Mouse (Mus musculus) embryonic fibroblast, embryonic 13.5 days (primary cell): Measurements from ENCODE around the gene Apoo. TPM values are rescaled to one million over a fixed set of nuclear protein-coding genes. Genes with fewer than 3 reads are reported as not detected.
"Not testable (repeated sequence)": the region's sequence is repeated elsewhere in the genome, so short reads cannot be mapped to it uniquely, and the experiment has no call there.

Experiments
- H3K27ac ChIP-seq: 2 replicates; pipeline ENCODE4 v1.5.1; 2012; ENCODE audit warnings: low read length, control low read depth, inconsistent platforms; ENCODE audit not compliant: insufficient read depth
- H3K4me1 ChIP-seq: 2 replicates; pipeline ENCODE4 v1.6.1; 2011; ENCODE audit warnings: low read length; ENCODE audit not compliant: control insufficient read depth, insufficient read depth
- H3K4me3 ChIP-seq: 2 replicates; pipeline ENCODE4 v1.5.1; 2011; ENCODE audit warnings: mild to moderate bottlenecking, control low read depth, low read length; ENCODE audit not compliant: insufficient read depth
- CTCF ChIP-seq: IDR thresholded peaks from 2 replicates; pipeline ENCODE4 v1.5.1; 2011; ENCODE audit warnings: mild to moderate bottlenecking, control low read depth, low read length, moderate library complexity, borderline replicate concordance; ENCODE audit not compliant: insufficient read depth
- POLR2A ChIP-seq: IDR thresholded peaks from 2 replicates; pipeline ENCODE4 v1.6.1; 2011; ENCODE audit warnings: low read depth, mild to moderate bottlenecking, control low read depth, low read length, moderate library complexity
- polyA plus RNA-seq: library from polyadenylated mRNA; stranded (reverse); fragments of >200 nt; gene quantifications from 2 replicates; pipeline ENCODE4 v1.2.4, GENCODE M21; 2011; ENCODE audit warnings: low read depth; ENCODE audit not compliant: missing spikeins, insufficient read length

The Apoo gene
- polyA plus RNA-seq, result 22.1 and 24.2 TPM in 2 replicates

DNA sequence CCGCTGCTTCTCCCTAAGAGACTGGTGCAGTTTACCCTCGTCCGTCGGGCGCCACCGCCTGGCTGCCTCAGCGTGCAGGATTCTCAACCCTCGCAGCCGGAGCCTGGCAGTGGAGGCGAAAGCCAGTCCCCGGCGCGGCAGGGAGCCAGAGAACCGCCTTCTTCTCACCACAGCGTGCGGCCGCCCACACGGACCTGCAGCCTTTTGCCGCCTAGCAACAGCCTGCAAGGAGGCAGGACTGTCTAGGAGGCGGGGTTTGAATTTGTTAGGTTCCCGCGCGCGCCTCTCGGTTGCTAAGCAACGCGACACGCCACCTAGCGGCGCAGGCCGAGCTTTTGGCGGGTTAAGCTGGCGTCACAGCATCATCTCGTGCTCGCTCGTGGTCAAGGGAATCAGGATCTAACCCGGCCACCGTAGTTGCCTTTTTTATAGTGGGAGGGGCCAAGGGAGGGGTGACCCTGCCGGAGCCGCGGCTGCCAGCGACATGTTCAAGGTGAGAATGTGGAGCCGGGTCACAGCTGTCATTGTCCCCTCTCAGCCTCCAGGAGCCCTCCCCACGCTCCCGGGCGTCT lies at the start of gene Apoo, which contains the start of gene Fam90a1b:
Apoo (plus strand) TSS at position 448 of the 572 bp plus-strand sequence.
Fam90a1b (minus strand) TSS at position 108 of the 572 bp plus-strand sequence.
- Histone ChIP-seq H3K27ac (no peak within 1 kb of the TSS), H3K4me1 (no peaks in the 10 kb centered on the region), H3K4me3 (peak within 1 kb of the TSS; percentile 78)
- TF ChIP-seq POLR2A (peak; percentile 25; the same call in 1 of the 2 replicates), CTCF (peak; percentile 70; the same call in 1 of the 2 replicates)

- TF ChIP-seq CTCF, result no peak
- TF ChIP-seq POLR2A, result no peak
- no peak overlapping the region for H3K27ac ChIP-seq
- H3K4me3 ChIP-seq, result no peak overlapping the region
- H3K4me1 ChIP-seq, result no peaks in the 10 kb centered on the region
Observed at GRCm38 (mm10) chrX:94321036-94321902, 45.6 kb upstream of the Apoo start.

GRCm38 (mm10) chrX:94343638-94344037 lies 23.3 kb upstream of the Apoo start:
- not testable (repeated sequence) for H3K27ac ChIP-seq, H3K4me1 ChIP-seq, H3K4me3 ChIP-seq

- H3K27ac ChIP-seq, result no peak overlapping the region
- TF ChIP-seq POLR2A (no peak), CTCF (no peak)
- no peak overlapping the region; the same call in 1 of the 2 replicates for H3K4me3 ChIP-seq
- H3K4me1 ChIP-seq, result no peaks in the 10 kb centered on the region
Observed at GRCm38 (mm10) chrX:94365381-94365925, 1.5 kb upstream of the Apoo start.

GRCm38 (mm10) chrX:94366029-94366428 lies 888 bp upstream of the Apoo start:
- Histone ChIP-seq H3K27ac (no peak overlapping the region), H3K4me1 (no peaks in the 10 kb centered on the region), H3K4me3 (0 out of 2 replicates have a peak overlapping the region, but pooled peaks have one; percentile 6)
- TF ChIP-seq POLR2A (no peak), CTCF (no peak)

DNA sequence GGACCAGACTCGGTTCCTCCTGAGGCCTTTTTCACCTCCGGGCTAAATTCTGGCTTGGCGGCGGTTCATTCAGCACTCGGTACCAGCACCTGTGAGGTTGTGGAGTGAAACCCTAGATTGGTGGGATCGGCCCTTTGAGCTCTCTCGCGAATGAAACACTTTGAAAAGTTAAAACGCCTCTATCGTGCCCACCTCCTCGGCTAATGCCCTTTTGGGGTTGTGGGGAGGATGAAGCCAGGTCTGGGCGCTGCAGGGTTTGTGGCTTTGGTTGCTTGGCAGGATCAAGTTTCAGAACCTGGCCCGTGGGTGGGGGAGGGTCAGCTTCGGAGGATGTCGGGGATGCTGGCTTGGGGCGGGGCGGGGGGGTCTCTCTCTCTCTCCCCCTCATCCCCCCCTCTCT lies 331 bp downstream of the Apoo start:
- H3K4me3 ChIP-seq, result peak overlapping the region; percentile 78
- no peak for TF ChIP-seq CTCF
- no peaks in the 10 kb centered on the region for H3K4me1 ChIP-seq
- H3K27ac ChIP-seq, result no peak overlapping the region

- Histone ChIP-seq H3K27ac (no peak overlapping the region), H3K4me1 (no peaks in the 10 kb centered on the region), H3K4me3 (no peak overlapping the region)
- TF ChIP-seq POLR2A (no peak), CTCF (no peak)
Observed at GRCm38 (mm10) chrX:94378734-94379133, 11.8 kb downstream of the Apoo start.

DNA sequence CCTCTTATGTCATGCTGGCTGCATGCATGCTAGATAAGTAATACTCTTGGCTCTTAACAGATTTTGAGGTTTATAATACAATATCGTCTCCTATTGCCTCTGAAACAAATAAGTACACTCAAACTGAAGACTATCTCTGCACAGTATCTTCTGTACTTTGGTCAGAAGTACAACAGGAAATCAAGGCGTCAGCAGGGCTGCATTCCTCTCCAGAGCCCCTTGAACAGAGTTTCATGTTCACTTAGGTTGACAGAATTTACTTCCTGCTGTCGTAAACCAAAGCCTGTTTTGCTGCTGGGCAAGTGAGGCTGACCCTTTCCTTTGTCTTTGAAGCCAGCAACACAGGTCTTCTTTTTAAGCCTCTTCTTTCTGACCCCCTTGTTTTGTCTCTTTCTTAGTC lies 42.1 kb downstream of the Apoo start:
- no peaks in the 10 kb centered on the region for H3K4me1 ChIP-seq
- no peak overlapping the region for H3K4me3 ChIP-seq
- no peak for TF ChIP-seq POLR2A
- no peak for TF ChIP-seq CTCF
- H3K27ac ChIP-seq, result no peak overlapping the region

DNA sequence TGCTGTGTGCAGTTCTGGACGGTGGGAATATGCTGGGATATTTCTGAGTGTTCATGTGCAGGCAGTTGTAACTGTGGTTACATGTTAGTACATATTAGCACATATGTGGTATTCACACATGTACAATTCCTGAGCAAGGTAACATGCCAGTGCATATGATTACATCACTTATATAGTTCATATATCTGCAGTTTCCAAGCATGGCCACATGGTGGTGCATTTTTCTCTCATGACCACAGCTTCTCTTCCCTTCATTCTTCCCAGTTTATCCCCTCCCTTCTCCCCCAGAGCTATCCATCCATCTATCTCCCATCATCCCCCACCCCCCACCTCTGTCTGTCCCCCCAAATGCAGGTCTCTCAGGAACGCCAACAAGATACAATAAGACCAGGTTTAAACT lies 53.3 kb downstream of the Apoo start:
- TF ChIP-seq CTCF (no peak), POLR2A (no peak)
- Histone ChIP-seq H3K4me1 (no peaks in the 10 kb centered on the region), H3K27ac (no peak overlapping the region), H3K4me3 (no peak overlapping the region)
